Mouse (Mus musculus): ENCODE results near the gene Slc22a14.

DNA sequence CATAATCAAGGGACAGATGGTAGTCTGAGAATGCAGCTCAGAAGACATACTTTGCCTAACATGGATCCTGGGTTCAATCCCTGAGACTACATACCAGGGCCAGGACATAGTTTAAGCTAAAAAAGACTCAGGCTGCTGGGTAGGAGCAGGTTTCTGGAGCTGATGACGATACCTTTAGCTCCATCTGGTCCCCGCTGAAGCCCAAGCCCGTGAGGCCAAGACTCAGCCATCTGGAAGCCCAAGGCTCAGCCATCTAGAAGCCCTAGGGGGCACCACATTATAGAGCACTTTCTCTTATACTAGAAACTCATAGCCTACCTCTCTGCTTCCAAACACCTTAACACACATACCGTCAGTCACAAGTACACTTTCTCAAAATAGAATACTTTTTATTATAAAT, 29.8 kb downstream of the Slc22a14 start:
- TF ChIP-seq CTCF (IDR thresholded peaks at IDR 0.05; ENCODE audit: extremely low read depth, insufficient read length, insufficient replicate concordance, low read depth, low read length) (no peak), POLR2A (IDR thresholded peaks at IDR 0.05; ENCODE audit: low read depth, low read length) (no peak)
